Mouse (Mus musculus): Measurements from ENCODE around the gene Slc38a3.

DNA sequence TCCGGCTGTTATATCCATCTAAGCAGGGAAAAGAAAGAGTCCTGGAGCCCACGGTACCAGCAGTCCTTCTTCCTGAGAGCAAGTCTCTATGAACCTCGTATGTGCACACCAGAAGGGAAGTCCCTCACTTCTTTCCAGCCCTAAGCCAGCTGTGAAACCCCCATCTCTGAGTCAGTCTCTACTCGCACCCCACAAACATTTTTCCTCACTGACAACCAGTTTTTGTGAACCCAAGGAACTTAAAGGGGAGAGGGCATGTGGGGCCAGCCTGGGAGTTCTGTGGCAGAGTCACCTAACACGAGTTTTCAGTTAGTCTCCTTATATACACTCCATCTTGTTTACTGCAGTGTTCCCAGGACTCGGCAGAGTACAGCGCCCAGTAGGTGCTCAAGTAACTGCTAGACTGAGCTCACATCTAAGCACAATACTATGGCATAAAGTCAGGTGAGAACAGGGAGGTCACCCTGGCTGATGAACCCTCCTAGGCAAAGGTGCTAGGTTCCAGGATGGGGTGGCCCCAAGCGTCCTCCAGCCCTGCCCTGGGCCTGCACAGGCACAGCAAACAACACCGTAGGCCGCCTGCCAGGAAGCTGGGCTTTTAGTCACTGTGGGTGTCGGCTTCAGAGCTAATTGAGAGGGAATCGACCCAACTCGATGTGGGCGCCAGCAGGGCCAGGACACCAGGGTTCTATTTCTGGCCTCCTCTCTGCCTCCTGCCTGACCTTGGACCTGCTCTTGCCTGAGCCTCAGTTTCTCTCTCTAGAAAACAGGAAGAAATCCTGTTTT, 34.2 kb upstream of the Slc38a3 start:
- TF ChIP-seq MXI1 (IDR thresholded peaks at IDR 0.05; ENCODE audit: low read depth, low read length), result no peak
- TF ChIP-seq CTCF (IDR thresholded peaks at IDR 0.05 in 2 of 3, conservative IDR thresholded peaks at IDR 0.05 in 1 of 3; ENCODE audit: control insufficient read depth in 1 of 3, insufficient read depth in 1 of 3, low read depth in 2 of 3, low read length in 3 of 3, poor library complexity in 1 of 3, severe bottlenecking in 1 of 3), result no peak
- TF ChIP-seq POLR2AphosphoS2 (IDR thresholded peaks at IDR 0.05; ENCODE audit: low read length), result no peak

Measured in MEL (cell line).